Mouse (Mus musculus) spleen, adult 18-20 months (tissue): ENCODE data around the gene Pard3b.
A peak's percentile ranks its signal among the peaks of the same experiment; 100 is the strongest.

Source experiments
- DNase-seq, 2 experiments: peaks; one replicate each; pipeline ENCODE4 v3.0.0; 2022; ENCODE audit warnings: mixed read lengths in 2 of 2

The Pard3b gene

GRCm38 (mm10) chr1:62412019-62412418 lies 773.4 kb downstream of the Pard3b start:
- no peak for DNase-seq

GRCm38 (mm10) chr1:62412988-62413387 lies 774.4 kb downstream of the Pard3b start:
- DNase-seq: no peak

GRCm38 (mm10) chr1:62414521-62414920 lies 775.9 kb downstream of the Pard3b start:
- no peak for DNase-seq

DNA sequence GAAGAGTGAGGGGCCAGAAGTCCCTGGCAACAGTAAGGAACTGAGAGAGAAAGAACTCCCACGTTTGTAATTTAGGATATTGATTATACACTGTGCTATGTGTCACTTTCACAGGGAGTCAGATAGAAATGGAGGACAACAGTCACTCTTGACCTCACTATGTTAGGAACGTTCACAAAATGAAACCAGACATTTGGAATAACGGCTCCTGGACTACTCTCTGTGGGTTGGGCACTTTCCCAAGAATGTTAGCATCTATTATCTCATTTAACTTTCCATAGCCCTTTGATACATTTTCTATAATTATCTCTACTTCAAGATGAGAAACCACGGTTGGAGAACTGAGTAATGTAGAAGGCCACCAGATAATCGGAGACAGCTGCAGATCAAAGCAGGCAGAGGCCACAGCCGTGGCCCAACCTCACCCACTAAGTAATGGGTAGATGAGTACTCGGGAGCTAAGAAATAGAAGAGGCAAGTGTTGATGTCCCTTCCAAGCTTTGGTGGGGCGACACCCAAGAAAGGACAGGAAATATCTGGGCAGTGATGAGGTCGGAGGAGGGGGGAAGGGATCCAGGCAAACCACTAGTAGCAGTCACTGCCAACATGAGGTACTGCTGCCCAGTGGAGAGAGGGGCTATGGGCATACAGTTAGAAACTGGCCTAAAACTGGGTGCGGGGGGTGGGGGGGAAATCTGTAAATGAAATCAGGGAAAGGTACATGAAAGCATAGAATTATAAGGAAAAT lies 778.2 kb downstream of the Pard3b start:
- DNase-seq: no peak

GRCm38 (mm10) chr1:62422896-62423650 lies 784.4 kb downstream of the Pard3b start:
- DNase-seq: no peak

- no peak for DNase-seq
Measured at GRCm38 (mm10) chr1:62425369-62425768, 786.7 kb downstream of the Pard3b start.

DNA sequence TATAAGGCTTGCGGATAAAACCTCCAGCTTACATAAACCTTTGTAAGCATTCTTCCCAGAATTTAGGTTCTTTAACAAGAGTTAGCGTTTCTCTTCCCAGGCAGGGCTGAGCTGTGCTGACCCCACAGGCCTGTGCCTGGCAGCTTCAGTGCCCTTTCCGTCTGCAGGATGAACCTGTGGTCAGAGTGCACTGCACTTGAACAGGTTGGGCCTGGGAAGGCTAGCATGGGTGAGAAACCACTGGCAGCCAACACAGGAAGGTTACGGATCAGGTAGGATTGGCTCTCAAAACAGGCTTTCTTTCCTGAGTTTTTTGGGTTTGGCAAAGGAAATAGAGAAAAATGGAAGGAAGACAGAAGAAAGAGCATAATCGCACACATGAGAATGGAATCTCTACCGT lies 790.1 kb downstream of the Pard3b start:
- no peak for DNase-seq

DNA sequence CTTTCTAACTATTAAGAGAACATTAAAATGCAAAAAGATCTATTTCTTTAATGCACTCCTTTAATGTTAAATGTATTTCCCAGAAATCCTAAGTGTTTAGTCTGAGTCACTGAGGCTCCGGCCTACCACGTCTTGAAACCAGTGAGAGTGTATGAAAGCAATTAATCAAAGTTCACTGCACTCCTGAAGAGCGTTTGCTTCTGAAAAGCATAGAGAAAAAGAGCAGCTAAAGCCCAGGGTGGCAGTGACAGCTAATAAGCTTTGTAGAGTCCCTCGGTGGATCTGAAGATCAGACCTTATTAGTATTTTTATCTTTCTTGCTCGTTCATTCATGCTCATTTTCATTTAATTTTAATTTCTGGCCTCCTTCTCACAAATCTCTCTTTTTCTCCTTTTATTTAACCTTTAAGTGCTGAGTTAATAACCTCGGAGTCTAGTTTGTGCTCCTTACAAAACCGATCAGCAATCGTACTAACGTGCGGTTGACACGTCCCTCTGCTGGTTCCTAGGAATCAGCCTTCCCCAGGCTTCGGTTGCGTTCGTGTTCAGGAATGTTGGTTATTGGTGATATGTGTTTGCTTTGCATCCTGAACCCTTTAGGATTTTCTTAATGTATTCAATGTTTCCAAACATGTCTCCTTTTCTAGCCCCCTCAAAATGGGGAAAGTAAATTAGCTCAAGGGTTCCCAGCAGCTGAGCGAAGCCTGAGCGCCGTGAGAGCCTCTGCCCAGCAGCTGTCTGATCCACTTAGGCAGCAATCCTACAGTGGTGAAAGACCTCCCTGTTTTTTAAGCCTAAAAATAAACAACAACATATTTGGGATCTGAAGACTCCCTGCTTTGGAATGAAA lies 790.9 kb downstream of the Pard3b start:
- DNase-seq: no peak

- no peak for DNase-seq
Measured at GRCm38 (mm10) chr1:62431054-62431453, 792.4 kb downstream of the Pard3b start.

DNA sequence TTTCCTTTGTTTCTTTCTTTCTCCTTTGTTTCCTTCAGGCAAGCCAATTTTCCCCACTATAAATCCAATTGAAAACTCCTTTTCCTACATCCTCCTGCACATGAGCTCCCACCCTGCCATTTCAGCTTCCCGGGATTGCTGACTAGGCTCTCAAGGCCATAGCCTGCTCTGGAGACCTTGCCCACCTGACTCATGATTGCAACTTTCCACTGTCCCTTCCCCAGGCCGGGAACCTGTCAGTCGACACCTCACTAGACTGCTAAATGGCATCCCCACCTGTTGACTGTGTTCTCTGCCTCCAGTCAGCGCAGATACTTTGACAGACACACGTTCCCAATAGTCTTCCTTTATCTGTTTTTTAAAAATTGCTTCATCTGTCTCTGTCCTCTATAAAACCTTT lies 795.3 kb downstream of the Pard3b start:
- DNase-seq: no peak

- DNase-seq: no peak
Measured at GRCm38 (mm10) chr1:62435844-62436243, 797.2 kb downstream of the Pard3b start.

DNA sequence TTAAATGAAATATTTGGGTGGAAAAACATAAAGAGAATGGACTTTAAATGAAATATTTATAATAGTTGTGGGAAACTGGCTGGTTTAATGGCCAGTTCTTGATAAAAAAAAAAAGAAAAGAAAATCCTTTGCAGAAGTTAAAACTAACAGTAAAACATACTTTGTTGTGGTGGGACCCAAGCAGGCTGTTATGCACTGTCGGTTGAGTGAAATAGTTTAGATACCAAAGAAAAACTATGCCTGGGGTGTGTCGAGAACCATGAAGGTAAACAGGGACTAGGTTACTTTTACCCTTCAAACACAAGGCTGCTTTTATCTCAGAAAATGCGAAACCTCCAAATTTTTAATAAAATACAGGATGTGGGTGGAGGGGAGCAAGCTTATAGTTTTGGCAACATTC lies 797.7 kb downstream of the Pard3b start:
- no peak for DNase-seq

DNA sequence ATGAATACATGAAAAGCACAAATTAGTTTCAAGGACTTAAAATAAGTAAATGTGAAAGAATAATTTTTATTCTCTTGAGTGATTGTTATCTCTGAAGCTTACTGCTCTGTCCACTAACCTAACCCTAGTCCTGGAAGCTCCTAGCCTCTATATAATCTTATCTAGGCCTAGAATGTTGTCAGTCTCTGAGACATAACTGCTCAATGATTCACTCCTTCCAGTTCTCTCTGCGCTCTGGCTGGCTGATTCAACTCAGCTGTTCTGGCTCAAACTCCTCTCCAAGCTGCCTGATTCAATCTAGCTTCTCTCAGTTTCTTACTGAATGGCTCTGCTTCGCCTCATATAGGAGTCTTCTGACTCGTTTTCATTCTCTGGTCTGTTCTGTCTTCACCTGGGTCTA lies 798.9 kb downstream of the Pard3b start:
- no peak for DNase-seq

- no peak for DNase-seq
Measured at GRCm38 (mm10) chr1:62444406-62444805, 805.8 kb downstream of the Pard3b start.

DNA sequence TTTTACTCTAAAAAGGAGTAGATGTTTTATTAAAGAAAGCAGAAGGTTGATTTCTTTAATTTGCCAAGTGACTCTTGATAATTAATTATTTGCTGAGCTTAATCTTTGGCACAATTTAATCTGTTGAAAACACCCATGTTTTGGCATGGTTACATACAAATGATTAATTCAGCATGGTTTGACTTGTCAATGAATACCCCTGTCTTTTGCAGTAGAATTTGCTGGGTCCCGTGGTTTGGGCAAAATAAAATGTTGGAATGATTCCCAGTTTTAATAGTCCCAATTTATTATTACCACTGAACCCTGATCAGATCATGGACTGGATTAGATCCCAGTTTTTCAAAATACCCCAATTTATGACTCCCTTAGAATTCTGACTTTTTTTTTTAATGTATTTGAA lies 808.2 kb downstream of the Pard3b start:
- DNase-seq: no peak

DNA sequence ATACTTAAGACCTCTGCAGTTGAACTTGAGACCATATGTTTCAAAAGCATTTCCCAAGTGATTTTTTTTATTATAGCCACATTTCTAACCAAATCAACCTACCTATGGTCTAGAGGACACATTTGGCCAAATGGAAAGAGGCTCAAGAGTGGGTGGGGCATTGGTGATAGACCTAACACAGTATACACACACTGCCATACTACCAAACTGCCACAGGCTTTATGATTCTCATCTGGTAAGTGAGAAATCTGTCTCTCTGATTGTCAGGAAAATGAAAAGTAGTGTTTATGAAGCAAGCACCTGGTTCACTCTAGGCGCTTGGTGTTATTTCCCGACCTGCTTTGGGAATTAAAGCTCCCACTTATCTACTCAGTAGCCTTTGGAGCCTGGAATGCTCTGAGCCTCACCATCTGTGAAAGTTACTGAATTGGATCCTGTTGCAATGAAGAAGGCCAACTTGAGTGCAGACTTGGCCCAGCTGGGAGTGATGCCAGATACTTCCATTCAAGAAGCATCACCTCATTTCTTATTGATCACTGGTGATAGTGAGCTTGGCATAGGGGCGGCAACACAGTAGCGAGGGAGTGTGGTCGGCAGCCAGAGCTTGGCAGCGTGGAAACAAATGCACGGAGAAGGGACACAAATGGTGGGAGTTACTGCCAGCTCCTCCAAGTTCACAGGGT lies 810.7 kb downstream of the Pard3b start:
- DNase-seq: no peak

DNA sequence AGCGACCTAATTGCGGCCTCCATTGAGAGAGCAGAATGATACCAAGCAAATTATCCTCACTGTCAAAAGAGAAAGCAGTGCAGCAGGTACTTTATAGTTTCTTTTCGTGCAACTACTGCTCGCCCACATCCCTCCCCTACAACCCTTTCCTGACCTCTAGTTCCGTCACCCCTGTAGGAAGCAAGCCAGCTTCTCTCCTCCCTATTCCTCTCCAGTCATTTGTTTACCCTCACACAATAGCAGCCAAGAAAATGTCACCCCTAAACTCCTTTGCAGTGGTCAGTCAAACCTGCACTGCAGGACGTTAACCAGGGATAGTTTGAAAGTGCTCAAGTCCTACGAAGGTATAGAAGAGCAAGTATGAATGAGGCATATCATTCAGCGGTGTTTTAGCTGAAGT lies 826.9 kb downstream of the Pard3b start:
- no peak for DNase-seq

GRCm38 (mm10) chr1:62466544-62466943 lies 827.9 kb downstream of the Pard3b start:
- no peak for DNase-seq

DNA sequence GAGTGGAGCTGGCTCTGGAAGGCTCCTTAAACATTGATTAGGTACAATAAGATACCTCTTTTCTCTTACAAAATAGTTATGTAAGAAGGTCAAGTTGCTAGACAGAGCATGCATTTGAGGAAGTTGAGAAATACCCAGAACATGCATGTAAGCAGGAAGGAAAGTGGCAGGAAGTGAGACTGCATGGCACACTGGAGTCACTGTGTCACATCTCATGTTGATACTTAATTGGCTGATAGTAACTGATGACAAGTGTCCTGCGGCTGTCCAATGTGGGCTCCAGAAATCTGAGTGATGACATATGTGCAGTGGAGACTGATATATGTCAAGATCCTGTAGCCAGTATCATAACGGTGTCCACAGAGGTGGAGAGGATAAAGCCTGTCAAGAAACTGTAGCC lies 844.4 kb downstream of the Pard3b start:
- DNase-seq: peak; percentile 7 to 12

GRCm38 (mm10) chr1:62488871-62489270 lies 850.2 kb downstream of the Pard3b start:
- no peak for DNase-seq

DNA sequence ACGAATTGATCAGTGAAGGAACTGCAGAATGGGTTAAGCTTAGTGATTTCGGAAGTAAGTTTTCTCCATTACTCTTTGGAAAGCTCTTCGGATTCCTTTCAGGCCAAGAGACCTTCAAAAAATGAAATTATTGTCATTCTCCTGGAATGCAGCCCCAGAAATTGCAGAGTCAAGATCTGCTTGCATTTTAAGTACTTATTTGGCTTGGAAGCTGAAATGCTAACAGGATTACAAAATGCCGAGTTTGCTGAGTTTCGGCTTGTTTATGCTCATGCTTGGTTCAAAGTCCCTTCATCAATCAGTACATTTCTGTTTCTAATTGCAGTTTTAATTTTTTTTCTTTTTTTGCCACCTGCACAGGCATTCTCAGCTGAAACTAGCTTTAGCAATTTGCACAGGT lies 860.5 kb downstream of the Pard3b start:
- DNase-seq: no peak

DNA sequence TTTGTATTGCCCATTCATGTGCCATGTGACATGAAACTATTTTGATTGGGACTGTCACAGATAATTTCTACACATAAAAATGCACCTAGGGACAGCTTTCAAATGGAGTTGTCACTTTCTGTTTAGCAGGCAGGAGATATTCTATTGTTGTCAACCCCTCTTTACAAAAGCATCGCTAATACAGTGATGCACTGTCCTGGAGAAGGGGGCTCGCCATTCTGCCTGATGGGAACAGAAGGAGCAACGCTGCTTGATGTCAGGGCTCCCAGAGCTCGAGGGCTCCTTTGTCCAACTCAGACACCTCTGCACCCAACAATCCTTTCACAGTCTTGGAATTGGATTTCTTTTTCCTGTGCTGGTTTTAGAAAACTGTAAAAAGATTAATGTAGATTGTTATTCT lies 871.9 kb downstream of the Pard3b start:
- DNase-seq: no peak

DNA sequence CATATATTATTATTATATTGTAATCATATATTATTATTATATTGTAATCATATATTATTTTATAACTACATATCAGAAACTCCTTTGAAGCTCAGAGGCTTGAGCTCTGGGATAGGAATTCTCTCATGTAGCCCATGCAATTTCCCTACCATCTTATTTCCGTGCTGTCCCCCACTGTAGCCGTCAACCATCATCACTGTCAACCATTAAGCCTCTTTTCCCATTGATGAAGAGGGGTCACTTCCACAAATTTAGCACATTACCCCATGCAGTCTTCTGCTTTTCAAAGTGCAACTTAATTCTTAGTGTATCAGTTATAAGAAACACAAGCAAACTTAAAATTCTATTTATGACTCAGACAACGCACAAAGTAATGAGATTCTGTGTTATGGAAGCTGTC lies 873.1 kb downstream of the Pard3b start:
- no peak for DNase-seq
